Mouse (Mus musculus) left cerebral cortex, adult 11 months (tissue): ENCODE data around the gene Tor1aip1.
A peak's percentile ranks its signal among the peaks of the same experiment; 100 is the strongest.
"Not testable (repeated sequence)": the region's sequence is repeated elsewhere in the genome, so short reads cannot be mapped to it uniquely, and the experiment has no call there.

Experiments
- DNase-seq: peaks from one replicate; pipeline ENCODE4 v3.0.0; 2022; ENCODE audit warnings: low spot score

The Tor1aip1 gene

GRCm38 (mm10) chr1:156035930-156036737 is at the start of gene Tor1aip1:
Gene Tor1aip1 (minus strand): TSS chr1:156036480.
- peak; percentile 94 for DNase-seq

DNA sequence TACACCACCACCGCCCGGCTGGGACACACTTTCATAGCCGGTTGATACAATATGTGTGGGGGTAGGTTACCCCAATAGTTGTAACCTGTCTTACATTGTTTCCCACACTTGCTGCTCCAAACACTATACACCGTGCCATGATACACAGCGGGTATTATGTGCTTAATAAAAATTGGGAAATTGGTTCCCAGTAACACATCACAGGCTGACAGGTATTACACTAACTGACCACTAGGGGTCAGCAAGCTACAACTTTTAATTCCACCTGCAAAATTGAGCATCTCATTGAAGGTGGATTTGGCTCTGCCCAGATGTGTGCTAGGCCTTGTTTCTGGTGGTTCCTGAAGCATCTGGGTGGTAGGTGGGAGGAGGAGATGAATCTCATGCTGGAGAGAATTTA is 49.5 kb upstream of the Tor1aip1 start:
- DNase-seq = no peak

GRCm38 (mm10) chr1:156084603-156085002 is 48.3 kb upstream of the Tor1aip1 start:
- DNase-seq = no peak

DNA sequence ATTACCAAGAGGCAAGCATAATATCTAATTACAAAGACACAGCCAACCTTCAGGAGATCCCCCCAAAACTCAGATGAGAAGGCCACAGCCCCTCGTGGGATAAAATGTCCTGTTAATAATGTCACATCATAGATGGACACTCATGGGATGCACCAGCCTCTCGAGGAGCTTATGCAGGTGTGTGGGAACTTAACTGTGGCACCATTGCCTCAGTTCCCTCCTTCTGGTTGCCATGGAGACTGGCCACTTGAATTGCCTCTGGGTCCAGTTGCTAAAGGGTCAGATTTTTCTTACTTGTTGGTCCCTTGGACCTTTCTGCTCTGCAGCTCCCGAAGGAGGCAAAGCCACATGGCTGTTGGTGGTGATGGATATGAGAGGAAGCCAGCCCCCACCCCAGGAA is 41.4 kb upstream of the Tor1aip1 start:
- no peak for DNase-seq

GRCm38 (mm10) chr1:156076474-156076873 is 40.2 kb upstream of the Tor1aip1 start:
- DNase-seq = no peak

GRCm38 (mm10) chr1:156074575-156074974 is 38.3 kb upstream of the Tor1aip1 start:
- DNase-seq = no peak

- DNase-seq = no peak
Observed at GRCm38 (mm10) chr1:156073169-156073821, 37.0 kb upstream of the Tor1aip1 start.

DNA sequence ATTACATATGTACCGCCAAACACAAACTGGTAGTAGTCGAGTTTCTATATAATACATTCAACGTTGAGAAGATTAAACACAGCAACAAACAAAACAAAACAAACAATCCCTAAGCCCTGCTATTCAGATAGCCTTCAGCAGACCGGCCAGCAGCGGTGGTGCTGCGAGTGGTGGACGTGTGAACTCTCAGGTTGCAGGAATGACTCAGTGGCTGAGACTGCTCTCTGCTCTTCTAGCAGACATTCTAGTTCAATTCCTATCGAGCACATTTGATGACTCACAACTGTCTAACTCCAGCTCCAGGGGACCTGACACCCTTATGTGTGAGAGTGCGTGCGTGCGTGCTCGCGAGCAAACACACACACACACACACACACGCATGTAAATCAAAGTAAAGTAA is 33.8 kb upstream of the Tor1aip1 start:
- no peak for DNase-seq

DNA sequence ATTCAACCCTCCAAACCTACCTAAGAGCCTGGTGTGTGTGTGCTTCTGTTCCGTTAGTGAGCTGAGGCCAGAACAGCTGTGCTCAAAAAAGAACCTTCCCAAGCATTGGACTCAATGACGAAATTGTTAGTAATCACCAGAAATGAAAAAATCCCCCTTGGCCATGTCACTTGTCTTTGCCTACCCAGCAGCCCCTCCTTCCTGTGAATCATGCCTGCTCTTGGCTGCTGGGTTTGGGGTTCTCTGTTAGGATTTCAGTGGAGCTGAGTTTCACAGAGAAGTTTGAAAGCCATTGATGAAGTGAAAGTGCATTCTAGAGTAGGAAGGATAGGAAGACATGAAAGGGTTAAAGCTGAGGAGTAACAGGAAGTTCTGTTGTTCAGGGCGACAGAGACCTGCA is 29.9 kb upstream of the Tor1aip1 start:
- no peak for DNase-seq

- DNase-seq = no peak
Observed at GRCm38 (mm10) chr1:156062193-156062592, 25.9 kb upstream of the Tor1aip1 start.

DNA sequence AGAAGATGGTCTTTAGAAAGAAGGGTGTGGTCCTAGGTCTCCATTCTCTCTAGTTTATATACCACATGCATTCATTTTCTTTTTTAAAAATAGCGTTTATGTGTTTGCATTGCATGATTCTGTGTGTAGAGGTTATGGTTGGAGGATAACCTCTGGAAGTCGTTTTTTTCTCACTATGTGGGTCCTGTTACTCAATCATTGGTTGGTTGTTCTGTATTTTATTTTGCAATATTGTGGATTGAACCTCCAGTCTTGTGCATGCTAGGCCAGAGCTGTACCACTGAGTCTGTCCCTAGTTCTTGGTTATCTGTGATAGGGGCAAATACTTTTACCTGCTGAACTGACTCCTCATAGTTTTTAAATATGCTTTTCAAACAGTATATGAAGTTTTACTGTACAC is 21.9 kb upstream of the Tor1aip1 start:
- no peak for DNase-seq

- no peak for DNase-seq
Observed at GRCm38 (mm10) chr1:156046688-156047087, 10.4 kb upstream of the Tor1aip1 start.

GRCm38 (mm10) chr1:156044211-156044611 is 7.9 kb upstream of the Tor1aip1 start:
- no peak for DNase-seq

DNA sequence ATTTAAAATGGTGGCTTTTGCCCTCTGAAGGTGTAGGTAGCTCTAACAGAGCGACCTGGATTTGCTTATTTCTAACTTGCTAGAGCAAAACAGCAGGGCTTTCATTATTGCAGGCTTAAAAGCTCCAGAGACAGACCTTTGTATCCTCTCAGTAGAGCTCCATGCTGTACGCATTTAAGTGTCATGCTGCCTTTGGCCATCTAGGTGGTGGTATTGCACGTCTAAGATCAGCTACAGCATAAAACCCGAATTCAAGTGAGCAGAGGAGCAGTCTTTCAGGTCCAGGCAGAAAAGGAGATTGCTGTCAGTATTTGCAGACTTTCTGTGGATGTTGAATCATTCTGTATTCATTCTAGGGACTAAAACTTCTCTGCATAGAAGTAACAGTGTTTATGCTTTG is 6.7 kb upstream of the Tor1aip1 start:
- no peak for DNase-seq

DNA sequence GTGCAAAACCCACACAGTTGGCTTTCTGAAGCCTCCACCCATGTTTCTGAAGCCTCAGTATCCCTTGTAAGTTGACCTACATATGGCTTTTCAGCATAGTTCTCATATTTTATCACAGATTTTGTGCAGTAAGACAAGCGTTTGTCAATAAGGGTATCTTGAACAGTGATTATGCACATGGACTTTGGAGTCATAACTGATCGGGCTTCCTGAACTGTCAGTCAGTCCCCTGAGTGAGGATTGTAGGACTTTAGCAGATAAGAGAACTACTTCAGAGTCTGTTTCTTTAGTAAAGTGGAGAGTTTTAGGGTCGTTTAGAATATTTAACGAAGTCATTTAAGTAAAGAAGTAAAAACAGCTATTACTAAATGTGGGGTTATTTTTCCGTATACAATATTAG is 6.2 kb upstream of the Tor1aip1 start:
- DNase-seq = no peak

DNA sequence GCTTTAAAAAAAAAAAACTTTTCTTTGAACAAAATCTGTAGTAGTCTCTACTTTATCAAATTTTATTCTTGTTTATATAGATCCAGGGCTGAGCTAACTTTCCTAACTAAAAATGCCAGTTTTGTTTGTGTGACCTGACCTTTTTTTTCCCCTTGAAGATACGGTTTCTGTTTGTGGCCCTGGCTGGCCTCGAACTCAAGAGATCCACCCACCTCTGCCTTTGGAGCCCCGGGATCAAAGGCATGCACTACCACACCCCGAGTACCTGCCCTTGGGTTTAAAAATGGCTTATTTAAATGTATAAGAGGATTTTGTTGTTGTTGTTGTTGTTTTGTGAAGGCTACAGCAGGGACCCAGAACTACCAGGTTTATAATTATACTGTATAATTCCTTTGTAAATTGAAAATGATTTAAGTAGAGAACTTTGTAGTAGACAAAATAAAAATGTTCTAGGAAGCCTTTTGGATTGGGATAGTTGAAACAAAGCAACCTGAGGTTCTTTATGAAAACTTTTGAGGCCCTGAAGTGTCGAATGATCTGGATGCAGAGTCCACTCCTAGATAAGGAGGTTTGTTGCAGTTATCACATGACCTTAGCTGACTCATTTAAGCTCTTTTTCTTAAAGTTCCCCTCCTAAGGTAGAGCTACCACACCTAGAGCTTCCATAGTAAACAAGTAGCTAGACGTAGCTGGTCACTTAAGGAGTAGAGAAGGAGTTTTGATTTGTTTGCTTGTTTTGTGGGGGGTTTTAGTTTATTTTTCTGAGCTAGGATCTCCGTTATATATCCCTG is 5.4 kb upstream of the Tor1aip1 start:
- no peak for DNase-seq

DNA sequence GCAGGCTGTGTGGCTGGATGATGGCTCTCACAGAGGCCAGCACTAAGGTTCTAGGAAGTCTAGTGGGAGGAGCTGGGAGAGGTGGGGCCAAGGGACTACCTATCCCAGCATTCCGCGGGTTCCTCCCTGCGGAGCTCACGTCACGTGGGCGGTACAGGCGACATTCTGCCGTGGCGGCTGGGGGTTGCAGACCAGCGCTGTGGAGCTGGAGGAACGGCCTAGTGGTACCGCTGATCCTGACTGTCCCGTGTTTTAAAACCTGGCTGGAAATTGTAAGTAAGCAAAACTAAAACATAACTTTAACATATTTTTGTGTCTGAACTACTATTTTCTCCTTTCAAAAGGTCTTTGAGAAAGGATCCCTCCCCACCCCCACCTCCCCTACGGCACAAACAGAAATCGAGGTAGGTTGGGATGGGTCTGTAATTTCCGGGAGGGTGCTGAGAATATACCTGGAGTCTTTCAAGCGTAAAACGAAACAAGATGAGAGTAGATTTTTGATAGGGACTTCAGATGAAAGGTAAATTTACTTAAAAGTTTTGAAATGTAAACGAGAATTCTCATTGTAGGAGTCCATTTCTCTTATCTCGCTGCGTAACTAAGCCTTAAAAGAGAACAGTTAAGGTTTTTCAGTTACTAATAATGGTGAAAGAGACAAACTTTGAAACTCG is 4.6 kb upstream of the Tor1aip1 start:
- peak; percentile 83 for DNase-seq

DNA sequence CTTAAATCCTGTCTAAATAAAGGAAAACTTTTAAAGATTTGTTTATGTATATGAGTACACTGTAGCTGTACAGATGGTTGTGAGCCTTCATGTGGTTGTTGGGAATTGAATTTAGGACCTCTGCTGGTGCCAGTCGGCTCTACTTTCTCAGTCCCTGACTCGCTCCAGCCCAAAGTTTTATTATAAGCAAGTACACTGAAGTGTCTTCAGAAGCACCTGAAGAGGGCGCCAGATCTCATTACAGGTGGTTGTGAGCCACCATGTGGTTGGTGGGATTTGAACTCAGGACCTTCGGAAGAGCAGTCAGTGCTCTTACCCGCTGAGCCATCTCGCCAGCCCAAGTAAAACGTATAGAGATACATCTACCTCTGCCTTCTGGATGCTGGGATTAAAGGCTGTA is 3.7 kb upstream of the Tor1aip1 start:
- not testable (repeated sequence) for DNase-seq

GRCm38 (mm10) chr1:156037144-156037583 is 884 bp upstream of the Tor1aip1 start:
- no peak for DNase-seq

- DNase-seq = no peak
Observed at GRCm38 (mm10) chr1:156035269-156035929, 881 bp downstream of the Tor1aip1 start, which contains the start of gene Tor1aip2. Gene Tor1aip2 (plus strand): TSS chr1:156035403.

GRCm38 (mm10) chr1:156034661-156035060 is 1.6 kb downstream of the Tor1aip1 start:
- no peak for DNase-seq

GRCm38 (mm10) chr1:156033921-156034320 is 2.4 kb downstream of the Tor1aip1 start:
- no peak for DNase-seq
